Mouse (Mus musculus): ENCODE data around the gene Hivep2. TPM values are rescaled to one million over a fixed set of nuclear protein-coding genes. Genes with fewer than 3 reads are reported as not detected.

The Hivep2 gene
- polyA plus RNA-seq, 1 experiment from 2014 or later = 7.9 TPM

GRCm38 (mm10) chr10:14179424-14180339 is 213.8 kb downstream of the Hivep2 start:
- H3K4me3 ChIP-seq (ENCODE audit: low read length) = no peak overlapping the region
- ATAC-seq (ENCODE audit: low FRiP score, low TSS enrichment) = no peak
- no peaks in the 10 kb centered on the region for H3K4me1 ChIP-seq (ENCODE audit: control insufficient read depth, insufficient read depth, low read length)
- no peaks in the 10 kb centered on the region for H3K36me3 ChIP-seq (ENCODE audit: control insufficient read depth, insufficient read depth, low read length)
- WGBS = 85% methylated on average over 19 of the region's 19 CpGs
- no peak overlapping the region for H3K9ac ChIP-seq (ENCODE audit: low read depth, low read length)
- no peak overlapping the region for H3K4me2 ChIP-seq (replicated peaks; ENCODE audit: low read depth, low read length)
- H3K9me3 ChIP-seq (ENCODE audit: control insufficient read depth, low read length) = no peaks in the 10 kb centered on the region
- H3K27ac ChIP-seq (ENCODE audit: low read depth, low read length) = no peak overlapping the region
- no peaks in the 10 kb centered on the region for H3K27me3 ChIP-seq (ENCODE audit: control insufficient read depth, insufficient read depth, low read length)

GRCm38 (mm10) chr10:14186352-14186976 is 220.6 kb downstream of the Hivep2 start:
- WGBS = 58% methylated on average over 11 of the region's 11 CpGs
- Histone ChIP-seq H3K9ac (ENCODE audit: low read depth, low read length) (no peak overlapping the region), H3K4me2 (replicated peaks; ENCODE audit: low read depth, low read length) (no peak overlapping the region), H3K4me1 (ENCODE audit: control insufficient read depth, insufficient read depth, low read length) (no peaks in the 10 kb centered on the region), H3K27me3 (ENCODE audit: control insufficient read depth, insufficient read depth, low read length) (no peaks in the 10 kb centered on the region), H3K36me3 (ENCODE audit: control insufficient read depth, insufficient read depth, low read length) (no peaks in the 10 kb centered on the region), H3K27ac (ENCODE audit: low read depth, low read length) (no peak overlapping the region), H3K4me3 (ENCODE audit: low read length) (no peak overlapping the region), H3K9me3 (ENCODE audit: control insufficient read depth, low read length) (no peaks in the 10 kb centered on the region)
- no peak for ATAC-seq (ENCODE audit: low FRiP score, low TSS enrichment)

- Histone ChIP-seq H3K9ac (ENCODE audit: low read depth, low read length) (no peak overlapping the region), H3K9me3 (ENCODE audit: control insufficient read depth, low read length) (no peaks in the 10 kb centered on the region), H3K36me3 (ENCODE audit: control insufficient read depth, insufficient read depth, low read length) (no peaks in the 10 kb centered on the region), H3K27ac (ENCODE audit: low read depth, low read length) (no peak overlapping the region), H3K4me1 (ENCODE audit: control insufficient read depth, insufficient read depth, low read length) (no peaks in the 10 kb centered on the region), H3K4me2 (replicated peaks; ENCODE audit: low read depth, low read length) (no peak overlapping the region), H3K4me3 (ENCODE audit: low read length) (no peak overlapping the region), H3K27me3 (ENCODE audit: control insufficient read depth, insufficient read depth, low read length) (no peaks in the 10 kb centered on the region)
- WGBS = 32% methylated on average over 4 of the region's 4 CpGs
- no peak for ATAC-seq (ENCODE audit: low FRiP score, low TSS enrichment)
Measured at GRCm38 (mm10) chr10:14189050-14189449, 223.2 kb downstream of the Hivep2 start.

GRCm38 (mm10) chr10:14191202-14191601 is 225.3 kb downstream of the Hivep2 start:
- no peaks in the 10 kb centered on the region for H3K36me3 ChIP-seq (ENCODE audit: control insufficient read depth, insufficient read depth, low read length)
- no peak overlapping the region for H3K27ac ChIP-seq (ENCODE audit: low read depth, low read length)
- no peak overlapping the region for H3K4me2 ChIP-seq (replicated peaks; ENCODE audit: low read depth, low read length)
- no peak overlapping the region for H3K4me3 ChIP-seq (ENCODE audit: low read length)
- H3K9me3 ChIP-seq (ENCODE audit: control insufficient read depth, low read length) = no peaks in the 10 kb centered on the region
- H3K27me3 ChIP-seq (ENCODE audit: control insufficient read depth, insufficient read depth, low read length) = no peaks in the 10 kb centered on the region
- no peak overlapping the region for H3K9ac ChIP-seq (ENCODE audit: low read depth, low read length)
- H3K4me1 ChIP-seq (ENCODE audit: control insufficient read depth, insufficient read depth, low read length) = peaks cover 7% of the 10 kb centered on the region; the same call in 1 of the 2 replicates
- 71% methylated on average over 10 of the region's 10 CpGs for WGBS
- ATAC-seq (ENCODE audit: low FRiP score, low TSS enrichment) = no peak

- no peaks in the 10 kb centered on the region for H3K27me3 ChIP-seq (ENCODE audit: control insufficient read depth, insufficient read depth, low read length)
- 57% methylated on average over 4 of the region's 4 CpGs for WGBS
- no peak overlapping the region for H3K4me2 ChIP-seq (replicated peaks; ENCODE audit: low read depth, low read length)
- H3K27ac ChIP-seq (ENCODE audit: low read depth, low read length) = no peak overlapping the region
- H3K36me3 ChIP-seq (ENCODE audit: control insufficient read depth, insufficient read depth, low read length) = no peaks in the 10 kb centered on the region
- no peak overlapping the region for H3K9ac ChIP-seq (ENCODE audit: low read depth, low read length)
- no peak overlapping the region for H3K4me3 ChIP-seq (ENCODE audit: low read length)
- no peak for ATAC-seq (ENCODE audit: low FRiP score, low TSS enrichment)
- H3K9me3 ChIP-seq (ENCODE audit: control insufficient read depth, low read length) = no peaks in the 10 kb centered on the region
- H3K4me1 ChIP-seq (ENCODE audit: control insufficient read depth, insufficient read depth, low read length) = peaks cover 7% of the 10 kb centered on the region; the same call in 1 of the 2 replicates
Measured at GRCm38 (mm10) chr10:14192156-14192555, 226.3 kb downstream of the Hivep2 start.

- H3K9ac ChIP-seq (ENCODE audit: low read depth, low read length) = no peak overlapping the region
- peaks cover 7% of the 10 kb centered on the region; the same call in 1 of the 2 replicates for H3K4me1 ChIP-seq (ENCODE audit: control insufficient read depth, insufficient read depth, low read length)
- no peak overlapping the region for H3K4me2 ChIP-seq (replicated peaks; ENCODE audit: low read depth, low read length)
- 52% methylated on average over 4 of the region's 4 CpGs for WGBS
- no peak overlapping the region for H3K27ac ChIP-seq (ENCODE audit: low read depth, low read length)
- no peaks in the 10 kb centered on the region for H3K36me3 ChIP-seq (ENCODE audit: control insufficient read depth, insufficient read depth, low read length)
- no peaks in the 10 kb centered on the region for H3K27me3 ChIP-seq (ENCODE audit: control insufficient read depth, insufficient read depth, low read length)
- no peak overlapping the region for H3K4me3 ChIP-seq (ENCODE audit: low read length)
- no peaks in the 10 kb centered on the region for H3K9me3 ChIP-seq (ENCODE audit: control insufficient read depth, low read length)
- ATAC-seq (ENCODE audit: low FRiP score, low TSS enrichment) = no peak
Measured at GRCm38 (mm10) chr10:14193702-14194101, 227.8 kb downstream of the Hivep2 start.

GRCm38 (mm10) chr10:14195778-14196650 is 230.1 kb downstream of the Hivep2 start:
- Histone ChIP-seq H3K4me1 (ENCODE audit: control insufficient read depth, insufficient read depth, low read length) (peaks cover 7% of the 10 kb centered on the region; the same call in 1 of the 2 replicates), H3K27me3 (ENCODE audit: control insufficient read depth, insufficient read depth, low read length) (no peaks in the 10 kb centered on the region), H3K9me3 (ENCODE audit: control insufficient read depth, low read length) (no peaks in the 10 kb centered on the region), H3K9ac (ENCODE audit: low read depth, low read length) (no peak overlapping the region; the same call in 1 of the 2 replicates), H3K4me2 (replicated peaks; ENCODE audit: low read depth, low read length) (0 out of 2 replicates have a peak overlapping the region, but pooled peaks have one; percentile 15), H3K36me3 (ENCODE audit: control insufficient read depth, insufficient read depth, low read length) (no peaks in the 10 kb centered on the region), H3K27ac (ENCODE audit: low read depth, low read length) (no peak overlapping the region), H3K4me3 (ENCODE audit: low read length) (no peak overlapping the region)
- 33% methylated on average over 17 of the region's 17 CpGs for WGBS
- ATAC-seq (ENCODE audit: low FRiP score, low TSS enrichment) = peak; percentile 56; the same call in 1 of the 2 replicates

- H3K27ac ChIP-seq (ENCODE audit: low read depth, low read length) = no peak overlapping the region
Measured at GRCm38 (mm10) chr10:14196785-14197184, 230.9 kb downstream of the Hivep2 start.

More at GRCm38 (mm10) chr10:14196785-14197184, 230.9 kb downstream of the Hivep2 start:
- H3K36me3 ChIP-seq (ENCODE audit: control insufficient read depth, insufficient read depth, low read length) = no peaks in the 10 kb centered on the region
- WGBS = 69% methylated on average over 7 of the region's 7 CpGs
- no peaks in the 10 kb centered on the region for H3K27me3 ChIP-seq (ENCODE audit: control insufficient read depth, insufficient read depth, low read length)
- no peak overlapping the region for H3K9ac ChIP-seq (ENCODE audit: low read depth, low read length)
- H3K4me2 ChIP-seq (replicated peaks; ENCODE audit: low read depth, low read length) = no peak overlapping the region
- ATAC-seq (ENCODE audit: low FRiP score, low TSS enrichment) = no peak
- no peaks in the 10 kb centered on the region for H3K9me3 ChIP-seq (ENCODE audit: control insufficient read depth, low read length)
- H3K4me3 ChIP-seq (ENCODE audit: low read length) = no peak overlapping the region
- peaks cover 7% of the 10 kb centered on the region; the same call in 1 of the 2 replicates for H3K4me1 ChIP-seq (ENCODE audit: control insufficient read depth, insufficient read depth, low read length)

All from kidney, embryonic 14.5 days (tissue).